Mouse (Mus musculus): ENCODE results near the gene Ccdc124. TPM values are rescaled to one million over a fixed set of nuclear protein-coding genes. Genes with fewer than 3 reads are reported as not detected.
"Not testable (repeated sequence)": the region's sequence is repeated elsewhere in the genome, so short reads cannot be mapped to it uniquely, and the experiment has no call there.

The Ccdc124 gene
- total RNA-seq, 4 experiments from 2014 or later: 48.5 to 68.7 (median 51.3) TPM

DNA sequence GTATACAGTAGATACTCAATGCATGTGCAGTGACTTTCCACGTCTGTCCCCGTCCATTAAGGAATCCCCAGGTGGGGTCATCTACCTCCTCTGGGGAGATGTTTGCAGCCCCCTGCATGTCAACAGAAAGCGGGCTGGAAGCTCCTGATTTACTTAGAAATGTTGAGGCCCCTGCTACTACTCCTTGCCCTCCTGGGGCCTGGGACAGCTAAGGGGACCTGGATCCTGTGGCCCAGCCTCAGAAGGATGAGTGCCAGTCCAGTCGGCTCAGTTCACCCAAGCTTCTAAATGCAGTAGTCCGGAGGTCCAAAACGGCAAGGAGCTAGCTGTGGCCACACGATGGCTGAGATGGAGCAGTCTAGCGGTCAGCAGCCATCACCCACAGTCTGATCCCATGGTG lies 29.8 kb downstream of the Ccdc124 start:
- no peak for DNase-seq

DNA sequence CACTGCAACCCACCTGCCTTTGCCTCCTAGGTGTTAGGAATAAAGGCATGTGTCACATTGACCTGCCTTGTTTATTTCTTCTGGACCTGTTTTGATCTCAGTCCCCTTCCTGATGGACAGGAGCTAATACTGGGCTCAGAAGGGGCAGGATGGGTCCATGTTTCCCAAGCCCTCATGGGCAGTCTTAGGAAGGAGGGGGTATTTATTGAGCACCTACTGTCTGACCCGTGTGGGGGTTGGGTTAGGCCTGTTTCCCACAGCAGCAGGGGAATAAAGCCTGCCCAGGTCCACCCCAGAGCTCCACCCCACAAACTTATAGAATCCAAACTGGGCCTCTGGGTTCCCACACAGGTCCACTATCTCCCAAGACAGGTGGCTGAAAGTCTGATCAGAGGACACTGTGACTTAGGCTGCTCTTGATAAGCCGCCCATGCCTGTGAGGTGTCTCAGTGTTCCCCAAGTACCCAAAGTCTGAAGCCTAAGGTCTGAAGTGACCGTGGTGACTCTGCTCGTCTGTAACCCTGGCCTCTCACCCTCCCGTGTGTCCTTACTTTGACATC lies 30.4 kb downstream of the Ccdc124 start:
- DNase-seq: no peak

DNA sequence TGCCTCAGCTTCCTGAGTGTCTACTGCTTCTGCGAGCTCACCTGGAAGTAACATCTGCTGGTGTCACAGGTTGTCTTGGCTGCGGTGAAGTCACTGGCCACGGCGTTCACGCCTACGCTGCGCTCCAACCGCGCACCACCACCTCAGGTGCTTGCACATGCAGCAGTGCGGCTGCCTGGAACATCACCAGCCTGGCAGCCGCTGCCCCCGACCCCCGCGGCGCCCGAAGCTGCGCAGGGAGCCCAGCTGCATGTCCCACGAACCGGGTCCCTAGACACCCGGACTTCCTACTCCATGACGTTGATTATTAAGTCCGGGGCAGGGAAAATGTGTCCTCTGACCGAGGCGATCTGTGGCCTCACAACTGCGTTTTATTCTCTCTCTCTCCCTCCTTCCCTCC lies 31.3 kb downstream of the Ccdc124 start:
- DNase-seq: no peak

DNA sequence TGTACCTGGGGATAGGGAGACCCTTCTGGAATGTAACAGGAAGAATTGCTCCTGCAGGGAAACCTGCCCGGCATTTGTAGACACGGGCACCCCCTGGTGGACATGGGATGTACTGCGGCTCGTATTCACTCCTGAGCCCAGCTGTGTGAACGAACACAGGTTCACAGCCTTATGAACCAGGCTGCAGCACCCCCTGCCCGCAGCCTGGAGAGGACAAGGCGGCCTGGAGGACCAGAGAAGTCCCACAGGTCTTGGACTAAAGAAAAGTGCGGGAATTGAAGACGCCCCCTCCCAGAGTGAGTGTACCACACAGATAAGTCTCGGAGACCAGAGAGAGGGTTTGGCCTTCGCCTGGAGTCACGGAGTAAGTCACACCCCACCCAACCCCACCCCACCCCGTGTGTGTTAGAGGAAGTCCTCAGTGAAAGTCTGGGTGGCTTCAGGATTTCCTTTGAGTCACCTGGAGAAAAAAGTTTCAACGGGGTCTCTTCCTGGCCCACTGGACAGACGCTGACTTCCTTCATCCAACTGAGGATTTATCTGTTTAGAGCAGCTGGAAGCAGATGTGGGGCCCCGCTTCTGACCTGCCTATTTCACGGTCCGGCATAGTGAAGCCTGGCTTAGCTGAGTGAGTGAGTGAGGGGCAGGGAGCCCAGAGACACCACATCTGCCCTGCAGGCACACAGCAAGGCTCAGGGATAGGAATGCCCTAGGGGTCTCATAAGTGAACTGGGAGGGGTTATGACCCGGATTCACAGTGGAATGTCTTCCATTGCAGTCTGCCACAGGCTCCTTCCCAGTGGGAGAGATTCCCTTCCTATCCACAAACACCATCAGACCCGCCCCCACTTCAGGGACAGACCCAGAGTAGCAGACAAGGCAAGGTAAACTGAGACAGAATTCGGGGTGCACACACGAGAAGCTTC lies 32.3 kb downstream of the Ccdc124 start:
- DNase-seq: peak; percentile 76

DNA sequence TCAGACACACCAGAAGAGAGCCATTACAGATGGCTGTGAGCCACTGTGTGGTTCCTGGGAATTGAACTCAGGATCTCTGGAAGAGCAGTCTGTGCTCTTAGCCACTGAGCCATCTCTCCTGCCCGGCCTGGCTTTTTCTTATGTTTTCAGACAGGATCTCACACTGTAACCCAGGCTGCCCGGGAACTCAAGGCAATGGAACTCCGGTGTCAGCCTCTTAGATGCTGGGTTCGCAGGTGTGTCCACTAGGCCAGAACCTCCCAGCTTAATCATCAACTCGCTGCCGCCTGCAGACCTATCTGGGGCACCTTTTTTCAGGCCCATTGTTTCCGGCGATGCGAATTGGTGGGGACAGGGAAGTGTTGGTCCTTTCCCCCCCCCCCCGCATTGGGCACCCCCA lies 33.1 kb downstream of the Ccdc124 start:
- DNase-seq: no peak

DNA sequence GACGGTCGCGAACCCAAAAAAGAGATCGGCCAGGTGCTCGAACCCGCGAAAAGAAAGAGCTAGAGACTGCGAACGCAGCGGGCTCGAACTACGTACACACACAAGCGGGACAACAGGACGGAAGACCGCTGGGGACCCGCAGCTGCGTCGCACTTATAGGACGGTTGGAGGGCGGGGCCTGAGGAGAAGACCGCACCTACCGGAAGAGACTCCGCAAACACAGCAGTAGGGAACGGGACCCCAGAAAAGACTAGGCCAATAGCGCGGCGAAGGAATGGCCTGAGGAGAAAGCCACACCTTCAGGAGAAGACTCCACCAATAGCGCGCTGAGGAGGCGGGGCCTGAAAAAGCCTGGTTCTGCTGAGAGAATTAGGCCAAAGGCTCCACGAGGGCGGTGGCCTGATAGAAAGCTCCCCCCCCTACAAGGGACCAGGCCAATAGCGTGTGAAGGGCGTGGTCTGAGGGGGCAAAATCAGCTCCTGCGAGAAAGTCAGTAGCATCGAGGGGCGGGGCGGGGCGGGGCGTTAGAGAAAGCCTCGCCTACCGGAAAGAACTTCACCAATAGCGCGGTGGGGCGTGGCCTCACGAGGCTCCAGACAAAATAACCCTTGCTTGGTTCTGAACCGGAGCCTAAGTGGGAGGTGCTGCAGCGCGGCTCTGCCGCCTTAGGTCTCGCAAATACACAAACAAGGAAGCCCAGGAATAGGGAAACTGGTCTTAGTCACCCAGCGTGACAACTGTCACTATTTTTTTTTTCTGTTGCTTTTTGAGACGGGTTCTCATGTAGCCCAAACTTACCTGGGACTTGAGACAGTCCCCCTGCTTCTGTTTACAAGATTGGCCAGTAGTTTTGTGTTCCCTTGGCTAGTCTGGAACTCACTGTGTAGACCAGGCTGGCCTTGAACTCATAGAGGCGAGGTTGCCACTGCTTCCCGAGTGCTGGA lies 34.1 kb downstream of the Ccdc124 start, which contains the start of gene Arrdc2:
TSS of gene Arrdc2 (minus strand) at position 313 of the 944 bp plus-strand sequence.
- peak; percentile 100 for DNase-seq

DNA sequence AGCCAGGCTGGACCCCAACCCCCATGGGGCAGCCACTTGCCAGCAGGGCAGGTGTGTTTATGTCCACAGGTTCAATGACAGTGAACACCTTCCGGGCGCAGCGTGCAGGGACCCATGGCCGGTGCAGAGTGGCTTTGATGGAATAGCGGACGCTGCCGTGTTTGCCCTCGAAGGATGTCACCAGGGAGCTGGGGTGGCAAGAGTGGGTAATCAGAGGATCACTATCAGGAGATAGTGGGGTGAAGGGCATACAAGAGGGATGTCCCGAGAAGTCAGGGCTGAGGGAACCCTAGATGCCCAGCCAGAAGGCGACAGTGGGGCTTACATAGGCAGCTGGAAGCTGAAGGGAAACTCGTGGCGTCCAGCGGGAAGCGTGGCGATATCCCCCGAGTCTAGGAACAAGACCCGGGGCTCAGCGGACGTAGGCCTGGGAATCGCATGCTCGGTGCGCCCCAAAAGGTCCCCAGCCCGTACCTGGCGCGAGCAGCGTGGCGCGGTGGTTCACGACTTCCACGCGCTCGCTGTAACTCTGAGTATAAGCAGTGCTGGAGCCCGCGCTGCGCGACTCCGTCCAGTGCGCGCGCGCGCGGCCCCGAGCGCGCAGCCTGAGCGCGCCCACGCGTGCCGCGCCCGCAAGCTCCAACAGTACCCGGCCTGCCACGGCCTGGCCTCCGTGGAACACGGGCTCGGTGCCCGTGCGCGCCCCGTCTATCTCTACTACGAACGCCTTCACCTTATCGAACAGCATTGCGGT lies 34.9 kb downstream of the Ccdc124 start:
- no peak for DNase-seq

DNA sequence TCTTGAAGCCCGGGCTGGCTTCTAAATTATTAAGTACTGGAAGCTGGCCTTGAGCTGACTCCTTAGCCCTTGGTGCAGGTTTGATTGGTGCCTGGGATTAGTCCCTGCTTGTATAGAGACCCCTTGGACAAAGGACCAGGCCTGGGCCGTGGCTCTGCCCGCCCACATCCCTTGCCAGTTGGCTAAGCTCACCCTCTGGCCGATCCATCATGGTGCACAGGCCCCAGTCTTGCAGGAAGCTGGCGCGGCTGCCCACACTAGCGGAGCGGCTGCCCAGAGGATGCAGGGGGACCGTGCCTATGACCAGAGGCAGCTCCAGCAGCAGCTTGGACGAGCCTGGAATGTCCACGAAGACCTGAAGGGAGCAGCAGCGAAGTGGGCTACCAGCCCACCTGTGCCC lies 37.1 kb downstream of the Ccdc124 start:
- DNase-seq: no peak

DNA sequence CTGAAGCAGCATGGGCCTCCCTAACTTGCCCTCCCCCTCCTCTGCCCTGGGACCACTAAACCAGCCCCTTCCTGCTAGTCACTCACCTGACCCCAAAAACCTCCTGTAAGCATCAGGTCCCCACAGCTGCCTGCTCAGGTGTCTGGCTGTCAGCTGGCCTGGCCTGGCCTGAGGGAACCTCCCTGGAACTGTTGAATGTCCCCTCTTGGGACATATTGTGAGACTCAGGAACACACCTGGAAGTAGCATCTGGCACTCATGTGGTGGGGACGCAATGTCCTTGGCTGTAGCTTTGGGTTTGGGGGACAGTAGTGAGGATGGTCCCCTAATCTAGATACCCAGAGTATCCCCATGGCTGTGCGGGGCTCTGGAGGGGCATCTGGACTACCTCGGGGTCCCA lies 39.7 kb downstream of the Ccdc124 start:
- no peak for DNase-seq

DNA sequence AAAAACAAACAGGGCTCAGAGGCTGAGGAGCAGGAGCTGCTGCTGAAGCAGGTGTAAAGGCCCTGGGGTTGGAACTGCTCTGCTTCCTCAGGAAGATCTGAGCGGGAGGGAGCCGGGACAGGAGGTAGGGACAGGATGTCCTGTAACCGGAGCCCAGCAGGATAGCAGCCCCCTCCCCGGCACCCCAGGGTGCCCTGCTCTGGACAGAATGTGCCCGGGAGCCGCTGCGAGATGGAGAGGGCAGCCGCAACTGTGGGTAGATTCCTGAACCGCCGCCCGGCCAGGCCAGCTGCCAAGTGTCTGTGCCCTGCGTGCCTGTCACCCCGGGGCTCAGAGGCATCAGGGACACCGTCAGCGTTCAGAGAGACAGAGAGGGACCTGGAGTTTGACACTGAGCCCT lies 40.2 kb downstream of the Ccdc124 start:
- DNase-seq: no peak

DNA sequence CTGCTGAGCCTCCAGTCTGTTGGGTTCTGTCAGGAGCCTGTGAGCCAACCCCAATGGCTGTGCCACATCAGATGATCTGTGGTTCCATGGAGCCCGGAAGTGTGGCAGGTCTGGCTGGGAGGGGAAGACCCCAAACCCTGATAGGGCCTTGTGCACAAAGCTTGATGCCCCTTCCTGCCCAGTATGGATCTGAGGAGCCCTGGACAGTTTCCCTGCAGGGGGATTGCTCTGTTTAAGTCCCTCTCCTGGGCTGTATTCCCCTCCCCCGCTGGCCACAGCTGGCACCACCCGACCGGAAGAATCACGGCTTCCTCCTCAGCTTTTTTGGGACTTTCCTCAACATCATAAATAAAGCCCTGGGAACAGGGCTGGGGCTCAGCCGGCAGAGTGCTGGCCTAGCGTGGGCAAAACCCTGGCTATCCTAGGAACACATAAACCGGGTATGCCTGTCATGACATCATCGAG lies 40.7 kb downstream of the Ccdc124 start:
- DNase-seq: no peak

DNA sequence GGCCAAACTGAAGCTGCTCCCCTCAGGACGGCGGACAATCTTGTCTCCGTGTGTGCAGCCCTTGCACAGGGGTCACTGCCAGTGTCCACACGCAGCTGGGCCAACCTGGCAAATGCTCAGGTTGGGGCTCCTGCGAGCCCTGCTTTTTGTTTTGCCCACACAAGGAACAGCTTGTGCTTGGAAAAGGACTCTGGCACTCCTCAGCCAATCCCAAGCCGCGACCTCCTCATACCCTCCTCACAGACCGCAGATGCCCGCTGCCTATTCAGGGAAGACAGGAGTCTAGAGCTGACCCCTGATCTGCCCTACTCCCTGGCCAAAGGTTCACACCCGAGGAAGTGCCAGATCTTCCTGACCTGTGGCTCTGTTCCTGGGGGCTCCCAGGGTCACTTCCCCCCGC lies 41.4 kb downstream of the Ccdc124 start:
- no peak for DNase-seq

DNA sequence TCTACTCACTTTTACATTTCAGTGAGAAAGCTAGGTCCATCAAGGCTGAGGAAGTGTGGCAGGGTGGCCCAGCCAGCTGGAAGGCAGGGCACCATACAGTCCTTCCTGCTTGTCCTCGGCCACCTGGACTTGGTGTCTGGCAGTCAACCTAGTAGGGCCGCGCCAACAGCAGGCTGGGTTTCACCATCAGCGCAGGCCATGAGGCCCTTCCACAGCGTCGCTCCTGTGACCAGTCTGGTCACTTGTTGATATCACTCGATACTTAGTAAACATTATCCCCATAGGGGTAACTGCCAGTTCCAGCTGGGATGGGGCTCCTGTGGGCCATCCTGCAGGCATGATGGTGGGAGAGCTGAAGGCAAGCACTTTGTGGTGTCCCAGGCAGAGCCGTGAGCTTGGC lies 42.2 kb downstream of the Ccdc124 start:
- no peak for DNase-seq

DNA sequence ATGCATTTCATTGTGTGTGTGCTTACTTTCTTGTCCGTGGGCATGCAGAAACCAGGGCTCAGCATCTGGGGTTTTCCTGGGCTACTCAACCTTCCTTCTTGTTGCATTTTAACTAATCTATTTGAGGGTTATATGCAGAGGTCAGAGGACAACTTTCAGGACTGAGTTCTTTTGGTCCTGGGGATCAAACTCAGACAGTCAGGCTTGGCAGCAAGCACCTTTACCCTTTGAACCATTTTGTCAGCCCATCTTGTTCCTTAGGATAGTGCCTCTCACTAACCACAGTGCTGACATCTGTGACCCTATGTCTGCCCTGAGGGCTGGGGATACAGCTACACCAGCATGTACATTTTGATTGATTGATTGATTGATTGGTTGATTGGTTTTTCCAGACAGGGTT lies 45.9 kb downstream of the Ccdc124 start:
- no peak for DNase-seq

DNA sequence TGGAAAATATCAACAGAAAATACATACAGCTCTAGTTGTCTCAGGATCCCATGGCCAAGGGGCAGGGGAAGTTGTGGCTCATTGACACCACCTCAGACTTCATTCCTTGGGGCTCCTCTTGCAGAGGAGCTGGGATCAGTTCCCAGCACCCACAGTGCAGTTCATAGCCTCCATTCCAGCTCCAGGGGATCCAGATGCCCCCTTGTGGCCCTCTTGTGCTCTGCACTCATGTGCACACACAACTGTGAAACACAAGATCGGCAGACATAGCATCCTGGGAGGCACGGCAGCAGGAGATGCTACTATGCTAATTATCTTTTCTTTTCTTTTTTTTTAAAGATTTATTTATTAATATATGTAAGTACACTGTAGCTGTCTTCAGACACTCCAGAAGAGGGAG lies 46.7 kb downstream of the Ccdc124 start:
- no peak for DNase-seq

DNA sequence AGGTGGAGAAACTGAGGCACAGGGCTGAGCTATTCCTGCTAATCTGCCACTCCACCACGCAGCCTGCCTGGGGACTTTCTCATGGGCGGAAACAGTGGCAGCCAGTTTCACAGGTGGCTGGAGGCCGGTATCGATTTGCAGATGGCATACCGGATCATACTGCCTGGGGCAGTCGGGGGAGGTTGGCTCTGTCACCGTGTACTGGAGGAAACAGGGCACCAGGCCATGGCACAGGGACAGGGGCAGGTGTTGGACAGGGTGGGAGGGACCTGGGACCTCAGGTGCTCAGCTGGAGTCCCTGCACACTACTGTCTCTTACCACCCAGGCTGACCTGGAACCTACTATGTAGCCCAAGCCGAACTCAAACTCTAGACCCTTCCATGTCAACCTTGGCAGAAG lies 47.9 kb downstream of the Ccdc124 start:
- no peak for DNase-seq

DNA sequence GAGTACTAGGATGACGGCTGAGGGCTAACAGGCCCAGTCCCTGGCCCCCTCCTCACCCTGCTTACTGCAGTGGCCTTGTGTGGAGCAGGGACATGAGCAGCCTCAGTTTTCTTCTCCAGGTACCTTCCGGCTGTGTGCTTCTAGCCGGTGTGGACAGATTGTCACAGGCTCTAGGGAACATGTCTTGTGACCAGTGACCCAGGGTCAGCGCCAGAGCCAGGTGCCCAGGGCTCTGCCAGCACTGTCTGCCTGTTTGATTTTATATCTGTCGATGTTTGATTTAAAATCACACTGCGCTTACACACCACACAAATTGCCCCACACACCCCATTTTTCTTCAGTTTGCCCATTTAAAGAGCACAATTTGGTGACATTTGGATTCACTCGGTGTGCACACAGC lies 49.9 kb downstream of the Ccdc124 start:
- no peak for DNase-seq

DNA sequence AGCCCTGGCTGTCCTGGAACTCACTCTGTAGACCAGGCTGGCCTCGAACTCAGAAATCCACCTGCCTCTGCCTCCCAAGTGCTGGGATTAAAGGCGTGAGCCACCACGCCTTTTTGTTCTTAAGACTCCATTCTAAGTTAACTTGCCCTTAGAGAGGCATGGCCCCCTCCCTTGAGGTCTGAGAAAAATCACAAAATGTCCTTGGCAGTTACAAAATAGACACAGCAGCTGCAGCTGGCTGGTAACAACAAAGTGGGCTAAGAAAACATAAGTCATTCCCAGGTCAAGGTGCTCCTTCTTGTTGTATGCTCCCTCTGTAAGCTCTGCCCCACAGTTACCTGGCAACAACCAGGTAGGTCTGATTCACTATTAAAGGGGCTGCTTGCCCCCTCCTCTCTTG lies 51.1 kb downstream of the Ccdc124 start:
- not testable (repeated sequence) for DNase-seq

DNA sequence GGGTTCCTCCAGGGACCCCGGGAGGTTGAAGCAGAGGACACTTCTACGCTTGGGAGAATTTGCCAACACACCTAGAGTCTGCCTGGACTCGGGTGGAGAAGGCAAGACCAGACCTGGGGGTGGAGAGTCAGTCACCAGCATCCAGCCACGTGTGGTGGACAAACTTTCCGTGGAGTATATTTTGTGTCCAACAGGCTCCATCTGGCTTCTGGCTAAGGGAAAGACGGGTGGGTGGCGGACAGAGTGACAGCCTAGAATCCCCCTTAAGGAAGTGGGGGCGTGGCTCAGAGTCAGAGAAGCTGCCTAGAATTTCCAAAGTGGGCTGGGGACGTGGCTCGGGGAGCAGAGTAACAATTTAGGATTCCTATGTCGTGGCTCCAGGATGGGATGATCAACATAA lies 51.7 kb downstream of the Ccdc124 start:
- no peak for DNase-seq

DNA sequence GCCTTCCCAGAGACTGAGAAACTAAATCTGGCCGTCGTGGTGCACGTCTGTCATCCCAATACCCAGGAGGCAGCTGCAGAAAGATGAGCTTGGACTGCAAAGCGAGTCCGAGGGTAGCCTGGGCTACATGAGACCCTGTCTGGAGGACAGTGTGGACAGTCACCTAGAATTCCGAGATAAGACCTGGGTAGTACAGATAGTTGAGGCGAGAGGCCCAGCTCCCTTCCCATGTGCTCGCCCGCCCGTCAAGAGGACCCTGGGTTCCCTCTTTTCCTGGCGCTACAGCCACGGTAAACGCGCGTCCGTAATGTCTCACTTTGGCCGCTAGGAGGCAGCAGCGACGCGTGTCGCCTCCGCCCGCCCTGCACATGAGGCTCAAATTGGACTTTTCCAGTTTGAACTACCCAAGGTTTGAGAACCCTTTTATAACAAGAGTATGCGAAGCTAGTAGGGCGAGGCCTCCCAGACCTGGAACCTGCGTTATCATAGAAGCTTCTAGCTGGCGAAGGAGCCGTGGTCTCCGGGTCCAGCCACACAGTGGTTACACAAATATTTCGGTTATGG lies 52.3 kb downstream of the Ccdc124 start:
- DNase-seq: no peak

DNA sequence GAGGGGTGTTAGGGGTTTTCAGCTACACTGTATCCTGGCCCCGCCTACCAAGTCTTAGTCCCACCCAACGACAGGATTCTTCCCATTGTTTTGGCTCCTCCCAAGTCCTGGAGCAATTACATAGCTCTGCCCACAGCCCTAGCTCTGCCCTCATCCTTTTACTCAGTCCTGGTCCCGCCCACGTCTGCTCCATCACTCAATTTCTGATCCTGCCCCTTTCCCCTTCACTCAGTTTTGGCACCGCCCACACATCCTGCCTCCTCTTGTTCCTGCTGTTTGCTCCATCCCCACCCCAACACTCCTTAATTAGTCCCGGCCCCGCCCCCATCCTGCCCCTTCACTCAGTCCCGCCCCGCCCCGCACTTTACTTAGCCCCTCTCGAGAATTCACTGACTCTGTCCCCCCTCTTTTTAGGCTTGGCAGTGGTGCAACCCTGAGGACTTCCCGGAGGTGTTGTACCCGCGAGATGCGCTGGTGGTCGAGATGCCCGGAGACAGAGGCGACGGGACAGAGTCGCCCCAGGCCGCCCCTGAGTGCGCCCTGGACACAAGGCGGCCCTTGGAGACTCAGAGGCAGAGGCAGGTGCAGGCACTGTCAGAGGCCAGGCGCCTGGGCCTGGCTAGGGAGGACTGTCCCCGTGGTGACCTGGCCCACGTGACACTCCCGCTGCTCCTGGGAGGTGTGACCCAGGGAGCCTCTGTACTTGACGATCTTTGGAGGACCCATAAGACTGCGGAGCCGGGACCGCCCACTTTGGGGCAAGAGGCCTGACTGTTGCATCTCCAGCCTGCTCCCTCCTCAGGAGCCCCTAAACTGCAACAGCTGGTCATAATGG lies 53.4 kb downstream of the Ccdc124 start:
- DNase-seq: no peak
